In genomic region chr6:51207587-51208361, GRCm38 (mm10) we compare ENCODE assay signal across 8 mouse cellular contexts.
A peak's percentile ranks its signal among the peaks of the same experiment; 100 is the strongest.
DNase-seq lines count a peak whose midpoint lies in the region; ATAC-seq and TF ChIP-seq lines count a peak whose summit lies in the region.

No protein-coding gene starts in this region.

- peak overlapping the region; percentile 55 for H3K4me2 ChIP-seq in heart, postnatal 0 days (ENCODE audit: low read depth, low read length)
- H3K4me2 ChIP-seq in midbrain, embryonic 11.5 days, result peak overlapping the region; percentile 46

- no peaks in the 10 kb centered on the region; the same call in 1 of the 2 replicates for H3K27me3 ChIP-seq in cerebellum, adult 2 months (ENCODE audit: control insufficient read depth, insufficient read depth, low read length)
- H3K27me3 ChIP-seq in MEL (ENCODE audit: control insufficient read depth in 1 of 2, insufficient read depth in 2 of 2, low read length in 2 of 2), result peaks cover 0 to 4% of the 10 kb centered on the region in 2 experiments; a peak in 3 of 4 replicates
- peaks cover 29% of the 10 kb centered on the region; the same call in 1 of the 2 replicates for H3K27me3 ChIP-seq in heart, postnatal 0 days (ENCODE audit: control insufficient read depth, insufficient read depth, low read length)
- peaks cover 10% of the 10 kb centered on the region for H3K27me3 ChIP-seq in midbrain, embryonic 11.5 days (ENCODE audit: control insufficient read depth, insufficient read depth, low read length)

- 20% methylated on average over 21 of the region's 21 CpGs for WGBS in cerebellum, adult 2 months
- WGBS in heart, postnatal 0 days, result 6% methylated on average over 21 of the region's 21 CpGs
- WGBS in midbrain, embryonic 11.5 days, result 1% methylated on average over 21 of the region's 21 CpGs

- H3K9me3 ChIP-seq in MEL (replicated peaks; ENCODE audit: insufficient read depth, low read length), result no peaks in the 10 kb centered on the region
- H3K9me3 ChIP-seq in heart, postnatal 0 days (replicated peaks; ENCODE audit: control insufficient read depth, low read length), result no peaks in the 10 kb centered on the region
- no peaks in the 10 kb centered on the region for H3K9me3 ChIP-seq in midbrain, embryonic 11.5 days (ENCODE audit: control insufficient read depth, low read length)

- no peak for TF ChIP-seq RAD21 in MEL (IDR thresholded peaks at IDR 0.05; ENCODE audit: low read depth, low read length)

- H3K36me3 ChIP-seq in MEL (ENCODE audit: control insufficient read depth in 1 of 2, insufficient read depth in 2 of 2, low read length in 2 of 2), result no peaks in the 10 kb centered on the region
- no peaks in the 10 kb centered on the region for H3K36me3 ChIP-seq in heart, postnatal 0 days (replicated peaks; ENCODE audit: control insufficient read depth, insufficient read depth, low read length)
- no peaks in the 10 kb centered on the region for H3K36me3 ChIP-seq in midbrain, embryonic 11.5 days (ENCODE audit: control insufficient read depth, insufficient read depth, low read length)

- DNase-seq in cerebellum, adult 2 months, result no peak
- no peak for DNase-seq in cerebellum, postnatal 4 days (ENCODE audit: low spot score in 2 of 2)
- DNase-seq in MEL (ENCODE audit: low read depth, low spot score), result peak; percentile 75
- DNase-seq in heart, postnatal 0 days (ENCODE audit: low spot score), result no peak
- peak; percentile 92 for DNase-seq in midbrain, embryonic 11.5 days (ENCODE audit: low spot score, missing footprints)
- no peak for DNase-seq in spleen, postnatal 10 days (ENCODE audit: low spot score in 2 of 2)
- DNase-seq in gastrocnemius, adult 18-20 months (ENCODE audit: low spot score), result no peak
- DNase-seq in thymus, postnatal 25 days, result no peak

- TF ChIP-seq POLR2A in cerebellum, adult 2 months (IDR thresholded peaks at IDR 0.05; ENCODE audit: borderline replicate concordance, insufficient read depth, low read length), result no peak
- TF ChIP-seq POLR2A in MEL (IDR thresholded peaks at IDR 0.05; ENCODE audit: control insufficient read depth in 1 of 2, insufficient read depth in 1 of 2, low read depth in 1 of 2, low read length in 2 of 2, poor library complexity in 1 of 2), result no peak

- TF ChIP-seq EP300 in MEL (IDR thresholded peaks at IDR 0.05; ENCODE audit: low read depth in 1 of 2, low read length in 2 of 2), result peak in 1 of 2 experiments; percentile 45; a peak in 1 of 4 replicates
- TF ChIP-seq EP300 in heart, postnatal 0 days (IDR thresholded peaks at IDR 0.05; ENCODE audit: low read depth), result no peak

- H3K9ac ChIP-seq in MEL (ENCODE audit: control insufficient read depth, low read depth, low read length, poor library complexity, severe bottlenecking), result peak overlapping the region; percentile 64
- no peak overlapping the region for H3K9ac ChIP-seq in heart, postnatal 0 days (replicated peaks; ENCODE audit: low read depth, low read length)
- peak overlapping the region; percentile 40 for H3K9ac ChIP-seq in midbrain, embryonic 11.5 days (ENCODE audit: low read length)

- 0 out of 2 replicates have a peak, but pooled peaks cover 4% of the 10 kb centered on the region for H3K4me1 ChIP-seq in cerebellum, adult 2 months (ENCODE audit: control insufficient read depth, insufficient read depth, low read length)
- H3K4me1 ChIP-seq in MEL (ENCODE audit: control insufficient read depth in 1 of 2, insufficient read depth in 2 of 2, low read length in 2 of 2), result peaks cover 0 to 3% of the 10 kb centered on the region in 2 experiments; a peak in 3 of 4 replicates
- peaks cover 14% of the 10 kb centered on the region for H3K4me1 ChIP-seq in heart, postnatal 0 days (ENCODE audit: control insufficient read depth, insufficient read depth)
- peaks cover 12% of the 10 kb centered on the region for H3K4me1 ChIP-seq in midbrain, embryonic 11.5 days (ENCODE audit: control insufficient read depth, insufficient read depth, low read length)

- ATAC-seq in heart, postnatal 0 days (ENCODE audit: insufficient read depth, low read depth), result no peak
- ATAC-seq in midbrain, embryonic 11.5 days (ENCODE audit: low FRiP score), result peak; percentile 71

- no peaks in the 10 kb centered on the region; the same call in 1 of the 2 replicates for H3K79me2 ChIP-seq in MEL (ENCODE audit: control insufficient read depth, insufficient read depth, low read length, poor library complexity)

- H3K27ac ChIP-seq in cerebellum, adult 2 months (ENCODE audit: insufficient read depth, low read length), result no peak overlapping the region
- peak overlapping the region; percentile 39; the same call in 1 of the 2 replicates for H3K27ac ChIP-seq in MEL (ENCODE audit: control insufficient read depth, low read depth, low read length)
- no peak overlapping the region for H3K27ac ChIP-seq in heart, postnatal 0 days (ENCODE audit: low read depth)
- peak overlapping the region; percentile 67 for H3K27ac ChIP-seq in midbrain, embryonic 11.5 days (ENCODE audit: low read depth, low read length)

- no peak for TF ChIP-seq CTCF in cerebellum, adult 2 months (IDR thresholded peaks at IDR 0.05; ENCODE audit: borderline replicate concordance, insufficient read depth, low read depth, low read length)
- TF ChIP-seq CTCF in MEL (IDR thresholded peaks at IDR 0.05 in 2 of 3, conservative IDR thresholded peaks at IDR 0.05 in 1 of 3; ENCODE audit: control insufficient read depth in 1 of 3, insufficient read depth in 1 of 3, low read depth in 2 of 3, low read length in 3 of 3, poor library complexity in 1 of 3, severe bottlenecking in 1 of 3), result no peak
- TF ChIP-seq CTCF in heart, postnatal 0 days (IDR thresholded peaks at IDR 0.05; ENCODE audit: low read depth), result no peak

- peak overlapping the region; percentile 7 for H3K4me3 ChIP-seq in cerebellum, adult 2 months (replicated peaks; ENCODE audit: insufficient read depth, low read depth, low read length)
- H3K4me3 ChIP-seq in MEL (ENCODE audit: control insufficient read depth in 1 of 2, insufficient read depth in 1 of 2, low read depth in 2 of 2, low read length in 2 of 2), result peak overlapping the region; percentile 64 to 75
- H3K4me3 ChIP-seq in heart, postnatal 0 days (ENCODE audit: low read depth, low read length), result peak overlapping the region; percentile 21
- H3K4me3 ChIP-seq in midbrain, embryonic 11.5 days (ENCODE audit: low read depth, low read length), result 0 out of 2 replicates have a peak overlapping the region, but pooled peaks have one; percentile 7

TF ChIP-seq in MEL, 35 proteins besides CTCF, POLR2A, EP300 and RAD21:
- TF ChIP-seq ZNF384 (IDR thresholded peaks at IDR 0.05; ENCODE audit: low read depth, low read length) (no peak), MXI1 (IDR thresholded peaks at IDR 0.05; ENCODE audit: low read depth, low read length) (0 out of 2 replicates have a peak, but pooled peaks have one; percentile 7), HCFC1 (IDR thresholded peaks at IDR 0.05; ENCODE audit: low read depth, low read length) (no peak), TCF12 (IDR thresholded peaks at IDR 0.05; ENCODE audit: low read depth, low read length) (peak; percentile 29; the same call in 1 of the 2 replicates), MEF2A (IDR thresholded peaks at IDR 0.05; ENCODE audit: extremely low read depth, insufficient replicate concordance, low read depth, low read length, poor library complexity, severe bottlenecking) (no peak), TAL1 (IDR thresholded peaks at IDR 0.05; ENCODE audit: low read length) (no peak), POLR2AphosphoS2 (IDR thresholded peaks at IDR 0.05; ENCODE audit: low read length) (no peak), USF1 (IDR thresholded peaks at IDR 0.05; ENCODE audit: low read depth, low read length) (no peak), JUND (IDR thresholded peaks at IDR 0.05; ENCODE audit: low read depth, low read length) (no peak), ETS1 (IDR thresholded peaks at IDR 0.05; ENCODE audit: low read depth, low read length) (no peak), MYC (IDR thresholded peaks at IDR 0.05; ENCODE audit: low read depth, low read length) (no peak), MAX (IDR thresholded peaks at IDR 0.05; ENCODE audit: low read length) (no peak), POLR2AphosphoS5 (IDR thresholded peaks at IDR 0.05; ENCODE audit: borderline replicate concordance, low read depth, low read length) (no peak), SIN3A (IDR thresholded peaks at IDR 0.05; ENCODE audit: low read length) (0 out of 2 replicates have a peak, but pooled peaks have one; percentile 27), MAZ (IDR thresholded peaks at IDR 0.05; ENCODE audit: low read depth, low read length) (no peak), USF2 (IDR thresholded peaks at IDR 0.05; ENCODE audit: borderline replicate concordance in 1 of 2, insufficient read depth in 1 of 2, low read depth in 1 of 2, low read length in 2 of 2) (no peak), NRF1 (IDR thresholded peaks at IDR 0.05; ENCODE audit: insufficient read depth, low read depth, low read length, poor library complexity, severe bottlenecking) (no peak), SMC3 (IDR thresholded peaks at IDR 0.05; ENCODE audit: low read depth, low read length) (no peak), ZMIZ1 (IDR thresholded peaks at IDR 0.05; ENCODE audit: low read depth, low read length) (no peak), ELF1 (IDR thresholded peaks at IDR 0.05; ENCODE audit: low read depth, low read length) (no peak), UBTF (IDR thresholded peaks at IDR 0.05; ENCODE audit: borderline replicate concordance, insufficient read depth, low read depth, low read length) (no peak), GABPA (IDR thresholded peaks at IDR 0.05; ENCODE audit: low read depth, low read length) (no peak), E2F4 (IDR thresholded peaks at IDR 0.05; ENCODE audit: borderline replicate concordance, low read depth, low read length) (no peak), CHD1 (IDR thresholded peaks at IDR 0.05; ENCODE audit: low read depth, low read length) (no peak), MYB (IDR thresholded peaks at IDR 0.05; ENCODE audit: low read depth, low read length) (no peak), ZKSCAN1 (IDR thresholded peaks at IDR 0.05; ENCODE audit: low read depth, low read length) (no peak)
TF ChIP-seq in MEL: peak in this region for 3.

Comparison
In these comparisons a context has a peak if more than half of its experiments do, and no peak if none do; other contexts are left out.
1. DNase-seq: peak in MEL (single experiment) and midbrain, embryonic 11.5 days (single experiment); none in cerebellum, adult 2 months (0 of 2), cerebellum, postnatal 4 days (0 of 2), heart, postnatal 0 days (single experiment), spleen, postnatal 10 days (0 of 2), gastrocnemius, adult 18-20 months (single experiment) and thymus, postnatal 25 days (single experiment).
2. H3K27ac ChIP-seq: peak in MEL (single experiment) and midbrain, embryonic 11.5 days (single experiment); none in cerebellum, adult 2 months (single experiment) and heart, postnatal 0 days (single experiment).
3. H3K4me3 ChIP-seq: peak in every context shown above with its lines; median percentile 70 in MEL; 21 in heart, postnatal 0 days; 7 in cerebellum, adult 2 months; 7 in midbrain, embryonic 11.5 days.